Mouse (Mus musculus) CH12.LX (cell line): ENCODE data around the gene Comt.

Source experiments
- CTCF ChIP-seq, 2 experiments: IDR thresholded peaks in 1 of 2; conservative IDR thresholded peaks in 1 of 2; 2 replicates each; pipeline ENCODE4 v1.5.1; 2011 to 2012; ENCODE audit warnings: low read depth in 2 of 2, low read length in 2 of 2, improper control_type of control experiment in 1 of 2, inconsistent platforms in 1 of 2, mild to moderate bottlenecking in 1 of 2, moderate library complexity in 1 of 2
- EP300 ChIP-seq: IDR thresholded peaks from 2 replicates; pipeline ENCODE4 v1.6.1; 2011; ENCODE audit warnings: low read length, improper control_type of control experiment
- MAFK ChIP-seq: IDR thresholded peaks from 2 replicates; pipeline ENCODE4 v1.6.1; 2011; ENCODE audit warnings: low read length, improper control_type of control experiment; ENCODE audit not compliant: insufficient replicate concordance
- MAX ChIP-seq: IDR thresholded peaks from 2 replicates; pipeline ENCODE4 v1.6.1; 2011; ENCODE audit warnings: low read length, improper control_type of control experiment
- MXI1 ChIP-seq: IDR thresholded peaks from 2 replicates; pipeline ENCODE4 v1.6.1; 2011; ENCODE audit warnings: mild to moderate bottlenecking, low read depth, low read length, improper control_type of control experiment
- MYC ChIP-seq: IDR thresholded peaks from 2 replicates; pipeline ENCODE4 v1.6.1; 2011; ENCODE audit warnings: low read depth, mild to moderate bottlenecking, improper control_type of control experiment, low read length
- POLR2A ChIP-seq: IDR thresholded peaks from 2 replicates; pipeline ENCODE4 v1.6.1; 2011; ENCODE audit warnings: low read depth, mild to moderate bottlenecking, improper control_type of control experiment, low read length
- ZNF384 ChIP-seq: IDR thresholded peaks from 2 replicates; pipeline ENCODE4 v1.6.1; 2012; ENCODE audit warnings: low read depth, low read length, improper control_type of control experiment, inconsistent platforms

GRCm38 (mm10) chr16:18426215-18426791 is 349 bp downstream of the Comt start, which contains the start of gene Txnrd2:
- TF ChIP-seq CTCF (conservative IDR thresholded peaks at IDR 0.05 in 1 of 2, IDR thresholded peaks at IDR 0.05 in 1 of 2; ENCODE audit: low read depth in 2 of 2, low read length in 2 of 2) (peak in 1 of 2 experiments; percentile 42; a peak in 2 of 4 replicates), MAFK (no peak), EP300 (no peak), MXI1 (peak; percentile 94), MAX (peak; percentile 81), POLR2A (peak; percentile 85), ZNF384 (no peak), MYC (peak; percentile 69; the same call in 1 of the 2 replicates)
